Mouse (Mus musculus): Measurements from ENCODE around the gene Hectd1.
A peak's percentile ranks its signal among the peaks of the same experiment; 100 is the strongest.

The Hectd1 gene

GRCm38 (mm10) chr12:51759374-51759773 is 70.0 kb downstream of the Hectd1 start:
- no peak for DNase-seq (ENCODE audit: low read depth, low spot score)
- Histone ChIP-seq H3K36me3 (ENCODE audit: control insufficient read depth, insufficient read depth, low read length, poor library complexity, severe bottlenecking) (peaks cover 19% of the 10 kb centered on the region), H3K27me3 (ENCODE audit: control insufficient read depth, insufficient read depth, low read length, poor library complexity, severe bottlenecking) (no peaks in the 10 kb centered on the region)

GRCm38 (mm10) chr12:51756599-51756961 is 72.8 kb downstream of the Hectd1 start:
- Histone ChIP-seq H3K27me3 (ENCODE audit: control insufficient read depth, insufficient read depth, low read length, poor library complexity, severe bottlenecking) (no peaks in the 10 kb centered on the region), H3K36me3 (ENCODE audit: control insufficient read depth, insufficient read depth, low read length, poor library complexity, severe bottlenecking) (peaks cover 23% of the 10 kb centered on the region)
- no peak for DNase-seq (ENCODE audit: low read depth, low spot score)

- no peaks in the 10 kb centered on the region for H3K27me3 ChIP-seq (ENCODE audit: control insufficient read depth, insufficient read depth, low read length, poor library complexity, severe bottlenecking)
- no peak for DNase-seq (ENCODE audit: low read depth, low spot score)
- peaks cover 28% of the 10 kb centered on the region for H3K36me3 ChIP-seq (ENCODE audit: control insufficient read depth, insufficient read depth, low read length, poor library complexity, severe bottlenecking)
Measured at GRCm38 (mm10) chr12:51755938-51756598, 73.3 kb downstream of the Hectd1 start.

- DNase-seq (ENCODE audit: low read depth, low spot score), result peak; percentile 7
- Histone ChIP-seq H3K36me3 (ENCODE audit: control insufficient read depth, insufficient read depth, low read length, poor library complexity, severe bottlenecking) (peaks cover 31% of the 10 kb centered on the region), H3K27me3 (ENCODE audit: control insufficient read depth, insufficient read depth, low read length, poor library complexity, severe bottlenecking) (no peaks in the 10 kb centered on the region)
Measured at GRCm38 (mm10) chr12:51747348-51747747, 82.0 kb downstream of the Hectd1 start.

- Histone ChIP-seq H3K27me3 (ENCODE audit: control insufficient read depth, insufficient read depth, low read length, poor library complexity, severe bottlenecking) (no peaks in the 10 kb centered on the region), H3K36me3 (ENCODE audit: control insufficient read depth, insufficient read depth, low read length, poor library complexity, severe bottlenecking) (peaks cover 17% of the 10 kb centered on the region)
- DNase-seq (ENCODE audit: low read depth, low spot score), result no peak
Measured at GRCm38 (mm10) chr12:51744957-51745356, 84.4 kb downstream of the Hectd1 start.

GRCm38 (mm10) chr12:51741690-51742089 is 87.6 kb downstream of the Hectd1 start:
- peak; percentile 59 for DNase-seq (ENCODE audit: low read depth, low spot score)
- Histone ChIP-seq H3K36me3 (ENCODE audit: control insufficient read depth, insufficient read depth, low read length, poor library complexity, severe bottlenecking) (peaks cover 10% of the 10 kb centered on the region), H3K27me3 (ENCODE audit: control insufficient read depth, insufficient read depth, low read length, poor library complexity, severe bottlenecking) (no peaks in the 10 kb centered on the region)

GRCm38 (mm10) chr12:51736807-51737206 is 92.5 kb downstream of the Hectd1 start:
- DNase-seq (ENCODE audit: low read depth, low spot score), result no peak
- H3K27me3 ChIP-seq (ENCODE audit: control insufficient read depth, insufficient read depth, low read length, poor library complexity, severe bottlenecking), result no peaks in the 10 kb centered on the region
- no peaks in the 10 kb centered on the region for H3K36me3 ChIP-seq (ENCODE audit: control insufficient read depth, insufficient read depth, low read length, poor library complexity, severe bottlenecking)

- no peak for DNase-seq (ENCODE audit: low read depth, low spot score)
- H3K36me3 ChIP-seq (ENCODE audit: control insufficient read depth, insufficient read depth, low read length, poor library complexity, severe bottlenecking), result no peaks in the 10 kb centered on the region
- H3K27me3 ChIP-seq (ENCODE audit: control insufficient read depth, insufficient read depth, low read length, poor library complexity, severe bottlenecking), result no peaks in the 10 kb centered on the region
Measured at GRCm38 (mm10) chr12:51736381-51736780, 93.0 kb downstream of the Hectd1 start.

GRCm38 (mm10) chr12:51735840-51736271 is 93.5 kb downstream of the Hectd1 start:
- no peak for DNase-seq (ENCODE audit: low read depth, low spot score)
- H3K36me3 ChIP-seq (ENCODE audit: control insufficient read depth, insufficient read depth, low read length, poor library complexity, severe bottlenecking), result no peaks in the 10 kb centered on the region
- no peaks in the 10 kb centered on the region for H3K27me3 ChIP-seq (ENCODE audit: control insufficient read depth, insufficient read depth, low read length, poor library complexity, severe bottlenecking)

GRCm38 (mm10) chr12:51734605-51735211 is 94.6 kb downstream of the Hectd1 start:
- no peak for DNase-seq (ENCODE audit: low read depth, low spot score)
- no peaks in the 10 kb centered on the region for H3K36me3 ChIP-seq (ENCODE audit: control insufficient read depth, insufficient read depth, low read length, poor library complexity, severe bottlenecking)
- H3K27me3 ChIP-seq (ENCODE audit: control insufficient read depth, insufficient read depth, low read length, poor library complexity, severe bottlenecking), result no peaks in the 10 kb centered on the region

- H3K27me3 ChIP-seq (ENCODE audit: control insufficient read depth, insufficient read depth, low read length, poor library complexity, severe bottlenecking), result no peaks in the 10 kb centered on the region
- no peak for DNase-seq (ENCODE audit: low read depth, low spot score)
Measured at GRCm38 (mm10) chr12:51729827-51730226, 99.5 kb downstream of the Hectd1 start.

GRCm38 (mm10) chr12:51729058-51729457 is 100.3 kb downstream of the Hectd1 start:
- no peaks in the 10 kb centered on the region for H3K27me3 ChIP-seq (ENCODE audit: control insufficient read depth, insufficient read depth, low read length, poor library complexity, severe bottlenecking)
- no peak for DNase-seq (ENCODE audit: low read depth, low spot score)
- no peaks in the 10 kb centered on the region for H3K36me3 ChIP-seq (ENCODE audit: control insufficient read depth, insufficient read depth, low read length, poor library complexity, severe bottlenecking)

More at GRCm38 (mm10) chr12:51729827-51730226, 99.5 kb downstream of the Hectd1 start:
- H3K36me3 ChIP-seq (ENCODE audit: control insufficient read depth, insufficient read depth, low read length, poor library complexity, severe bottlenecking), result no peaks in the 10 kb centered on the region

- no peak for DNase-seq (ENCODE audit: low read depth, low spot score)
- Histone ChIP-seq H3K36me3 (ENCODE audit: control insufficient read depth, insufficient read depth, low read length, poor library complexity, severe bottlenecking) (peaks cover 2% of the 10 kb centered on the region; the same call in 1 of the 2 replicates), H3K27me3 (ENCODE audit: control insufficient read depth, insufficient read depth, low read length, poor library complexity, severe bottlenecking) (no peaks in the 10 kb centered on the region)
Measured at GRCm38 (mm10) chr12:51721836-51722235, 107.5 kb downstream of the Hectd1 start.

GRCm38 (mm10) chr12:51718617-51719016 is 110.7 kb downstream of the Hectd1 start:
- H3K36me3 ChIP-seq (ENCODE audit: control insufficient read depth, insufficient read depth, low read length, poor library complexity, severe bottlenecking), result peaks cover under 1% of the 10 kb centered on the region; the same call in 1 of the 2 replicates
- no peak for DNase-seq (ENCODE audit: low read depth, low spot score)
- H3K27me3 ChIP-seq (ENCODE audit: control insufficient read depth, insufficient read depth, low read length, poor library complexity, severe bottlenecking), result no peaks in the 10 kb centered on the region

- Histone ChIP-seq H3K36me3 (ENCODE audit: control insufficient read depth, insufficient read depth, low read length, poor library complexity, severe bottlenecking) (no peaks in the 10 kb centered on the region; the same call in 1 of the 2 replicates), H3K27me3 (ENCODE audit: control insufficient read depth, insufficient read depth, low read length, poor library complexity, severe bottlenecking) (no peaks in the 10 kb centered on the region)
- DNase-seq (ENCODE audit: low read depth, low spot score), result no peak
Measured at GRCm38 (mm10) chr12:51712685-51713084, 116.7 kb downstream of the Hectd1 start.
